Mouse (Mus musculus) layer of hippocampus, postnatal 14 days (tissue): Measurements from ENCODE around the gene Slc41a3. TPM values are rescaled to one million over a fixed set of nuclear protein-coding genes. Genes with fewer than 3 reads are reported as not detected.

Experiments used
- DNase-seq, 2 experiments: peaks; one replicate each; pipeline ENCODE4 v3.0.0; 2021 to 2022; ENCODE audit warnings: low spot score in 2 of 2, mixed read lengths in 1 of 2
- microRNA-seq, 2 experiments: library from miRNA; unstranded; fragments of <30 nt; microRNA quantifications; one replicate each; pipeline ENCODE4 v1.2.0; 2021
- total RNA-seq, 2 experiments: library from RNA; stranded (reverse); gene quantifications; 2 replicates each; pipeline ENCODE4 v1.2.3; 2021

Slc41a3 gene
- total RNA-seq, 2 experiments from 2014 or later = 5.9 to 9.1 TPM

DNA sequence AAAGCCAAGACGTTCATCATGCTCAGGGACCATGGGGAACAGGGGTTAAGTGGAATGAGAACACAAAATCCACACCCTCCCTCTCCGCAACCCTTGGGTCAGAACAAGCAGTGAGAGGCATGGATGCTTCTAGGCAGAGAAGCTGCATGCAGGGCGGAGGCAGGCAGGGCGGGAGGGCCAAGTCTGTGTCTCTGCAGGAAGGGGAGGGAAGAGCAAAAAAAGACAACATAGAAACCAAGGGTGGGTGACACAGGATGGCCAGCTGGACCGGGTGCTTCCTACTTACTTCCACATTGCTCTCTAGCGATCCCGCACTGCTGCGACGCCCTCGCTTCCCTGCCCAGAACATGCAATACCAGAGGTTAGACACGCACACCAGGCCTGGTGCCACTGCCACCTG, 59.2 kb downstream of the Slc41a3 start:
- DNase-seq = no peak

- DNase-seq = no peak
Measured at GRCm38 (mm10) chr6:90668693-90669092, 64.2 kb downstream of the Slc41a3 start.

- no peak for DNase-seq
Measured at GRCm38 (mm10) chr6:90678759-90679158, 74.2 kb downstream of the Slc41a3 start.

GRCm38 (mm10) chr6:90680401-90680800, 75.9 kb downstream of the Slc41a3 start:
- no peak for DNase-seq

DNA sequence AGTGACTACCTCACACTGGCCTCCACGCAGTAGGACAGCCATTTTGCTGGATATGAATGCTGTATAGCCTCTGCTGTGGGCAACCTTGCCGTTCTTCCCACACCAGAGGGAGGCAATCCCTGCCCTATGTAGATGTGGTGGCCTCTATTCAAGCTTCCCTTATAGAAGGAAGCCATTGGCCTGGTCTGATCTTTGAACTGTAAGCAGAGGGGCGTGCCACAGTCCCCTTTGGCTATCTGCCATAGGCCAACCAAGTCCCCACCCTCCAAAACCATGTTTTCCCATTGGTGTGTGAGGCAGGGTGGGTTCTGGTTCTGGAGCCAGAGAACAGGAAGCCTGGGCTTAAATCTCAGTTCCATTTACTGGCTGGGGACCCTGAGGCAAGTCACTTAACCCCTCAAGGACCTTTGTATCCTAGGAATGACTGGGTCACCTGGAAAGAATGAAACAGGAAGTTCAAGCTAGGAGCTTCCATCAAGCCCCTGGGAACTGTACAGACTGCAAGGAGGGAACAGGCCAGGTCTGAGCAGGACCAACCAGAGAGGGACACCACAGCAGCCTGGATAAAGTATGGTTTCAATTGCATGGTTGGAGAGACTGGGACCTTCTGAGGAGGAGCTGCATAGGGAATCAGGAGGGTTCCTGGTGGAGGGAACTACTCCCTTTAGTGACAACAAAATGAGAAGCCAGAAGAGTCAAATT, 79.5 kb downstream of the Slc41a3 start:
- no peak for DNase-seq

DNA sequence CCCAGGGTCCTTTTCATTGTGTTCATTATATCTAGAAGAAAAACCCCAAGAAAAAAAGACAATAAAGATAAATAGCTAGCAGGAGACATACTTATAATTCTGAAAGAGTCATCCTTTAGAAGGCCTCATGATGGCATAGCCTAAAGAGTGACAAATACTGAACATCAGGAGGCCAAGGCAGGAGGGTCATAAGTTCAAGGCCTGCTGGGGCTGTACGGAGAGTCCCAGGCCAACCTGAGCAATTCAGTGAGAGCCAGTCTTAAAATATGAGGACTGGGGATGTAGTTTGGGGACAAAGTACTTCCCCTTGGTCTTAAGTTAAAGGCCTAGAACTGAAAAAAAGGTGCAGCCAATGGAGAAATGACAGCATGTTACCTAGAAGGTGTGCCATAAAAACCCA, 82.3 kb downstream of the Slc41a3 start:
- DNase-seq = no peak

- DNase-seq = no peak
Measured at GRCm38 (mm10) chr6:90688003-90688402, 83.5 kb downstream of the Slc41a3 start.

GRCm38 (mm10) chr6:90688742-90689141, 84.2 kb downstream of the Slc41a3 start:
- no peak for DNase-seq

DNA sequence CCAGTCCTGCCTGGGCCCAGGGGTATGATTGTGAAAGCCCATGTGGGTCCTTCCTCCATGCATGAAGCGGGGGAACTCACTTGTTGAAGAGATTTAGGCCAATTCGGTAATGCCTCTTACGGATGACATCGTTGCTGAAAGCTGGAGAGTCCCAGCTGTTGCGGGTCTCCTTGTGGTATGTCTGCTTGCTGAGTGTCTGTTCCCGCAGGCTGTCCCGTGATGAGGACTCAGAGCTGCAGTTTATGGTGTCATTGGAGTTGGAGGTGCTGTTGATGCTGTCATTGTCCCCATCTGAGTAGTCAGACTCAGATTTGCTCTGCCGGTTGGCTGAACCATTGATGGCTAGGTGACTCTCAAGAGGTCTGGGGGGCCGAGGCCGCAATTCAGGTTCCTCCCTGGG, 85.0 kb downstream of the Slc41a3 start:
- DNase-seq = no peak

GRCm38 (mm10) chr6:90691935-90692334, 87.4 kb downstream of the Slc41a3 start:
- DNase-seq = no peak

DNA sequence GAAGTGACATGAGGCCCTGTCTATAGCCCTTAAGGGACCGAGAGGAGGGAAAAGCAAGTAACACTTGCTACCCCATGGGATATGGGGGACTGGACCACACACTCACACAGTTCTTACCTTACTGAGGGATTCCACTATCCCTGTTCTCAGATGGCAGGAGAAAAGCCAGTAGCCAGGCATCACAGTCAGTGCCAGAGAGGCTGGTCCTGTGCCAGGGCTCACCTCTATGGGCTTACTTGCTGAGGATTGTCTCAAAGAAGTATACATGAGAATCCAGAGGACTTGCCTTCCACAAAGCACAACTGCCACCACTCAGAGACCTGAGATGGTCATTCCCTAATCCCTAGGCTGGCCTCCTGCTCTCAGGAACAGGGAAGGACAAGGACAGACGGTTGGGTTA, 87.9 kb downstream of the Slc41a3 start:
- no peak for DNase-seq

- no peak for DNase-seq
Measured at GRCm38 (mm10) chr6:90695754-90696153, 91.2 kb downstream of the Slc41a3 start.

Small RNAs within 50 kb of the gene (microRNA-seq; reads per million reads assigned to microRNA genes)
- gene Gm24816 = 0 reads per million in 2 experiments

Other genes with a start within 250 kb of the Slc41a3 start
- 10 to 100 TPM; 25.2 to 29.8 TPM for gene Zxdc, start 235.2 kb upstream of the Slc41a3 start, total RNA-seq
- 10 to 100 TPM in 1 of 2 experiments, 1 to 10 TPM in 1; 9.8 to 10.4 TPM for gene Cfap100, start 175.9 kb upstream of the Slc41a3 start, total RNA-seq
- 10 to 100 TPM; 25.5 to 28.5 TPM for gene Klf15, start 142.1 kb upstream of the Slc41a3 start, total RNA-seq
- gene Aldh1l1, start 118.3 kb upstream of the Slc41a3 start, total RNA-seq = 10 to 100 TPM; 42.9 to 45.0 TPM